Mouse (Mus musculus) ES-E14 (cell line): ENCODE results near the gene Nepro.

Source experiments
- CHD2 ChIP-seq: IDR thresholded peaks from 2 replicates; pipeline ENCODE4 v1.6.1; 2014; ENCODE audit warnings: mild to moderate bottlenecking, low read depth, low read length, inconsistent platforms
- HCFC1 ChIP-seq: IDR thresholded peaks from 2 replicates; pipeline ENCODE4 v1.6.1; 2012; ENCODE audit warnings: low read length, inconsistent platforms, borderline replicate concordance; ENCODE audit not compliant: insufficient read depth
- MAFK ChIP-seq: IDR thresholded peaks from 2 replicates; pipeline ENCODE4 v1.6.1; 2014; ENCODE audit warnings: mild to moderate bottlenecking, low read depth, low read length, inconsistent platforms; ENCODE audit not compliant: insufficient read depth
- ZC3H11A ChIP-seq: IDR thresholded peaks from 2 replicates; pipeline ENCODE4 v1.6.1; 2012; ENCODE audit warnings: low read depth, mild to moderate bottlenecking, inconsistent platforms, low read length, borderline replicate concordance
- ZNF384 ChIP-seq: IDR thresholded peaks from 2 replicates; pipeline ENCODE4 v1.6.1; 2012; ENCODE audit warnings: low read depth, low read length, inconsistent platforms

- TF ChIP-seq MAFK (no peak), CHD2 (no peak), HCFC1 (no peak), ZNF384 (no peak), ZC3H11A (no peak)
These were observed 42.3 kb downstream of the Nepro start for GRCm38 (mm10) chr16:44766320-44766892.
